Mouse (Mus musculus) frontal cortex, postnatal 25 days (tissue): Measurements from ENCODE around the gene Avil.

Experiments used
- DNase-seq, 2 experiments: peaks; one replicate each; pipeline ENCODE4 v3.0.0; 2022; ENCODE audit warnings: low spot score in 2 of 2

Avil gene

GRCm38 (mm10) chr10:127018422-127018821 is 17.9 kb downstream of the Avil start:
- DNase-seq = no peak

- peak; percentile 89 for DNase-seq
Observed at GRCm38 (mm10) chr10:127030336-127031296, 30.1 kb downstream of the Avil start, which contains the start of gene Tsfm. Gene Tsfm, minus strand, starts transcription at chr10:127030840.

GRCm38 (mm10) chr10:127033301-127033741 is 32.8 kb downstream of the Avil start:
- no peak for DNase-seq

- DNase-seq = no peak
Observed at GRCm38 (mm10) chr10:127036273-127036672, 35.8 kb downstream of the Avil start.

GRCm38 (mm10) chr10:127037641-127038040 is 37.1 kb downstream of the Avil start:
- DNase-seq = no peak

GRCm38 (mm10) chr10:127040569-127041214 is 40.2 kb downstream of the Avil start:
- DNase-seq = peak in 1 of 2 experiments; percentile 42

GRCm38 (mm10) chr10:127041274-127041766 is 40.8 kb downstream of the Avil start, which contains the start of the genes Mettl1 and Eef1akmt3:
Gene Mettl1, plus strand, starts transcription at chr10:127041414.
Gene Eef1akmt3, minus strand, starts transcription at chr10:127041513.
- no peak for DNase-seq

GRCm38 (mm10) chr10:127041774-127042338 is 41.3 kb downstream of the Avil start:
- DNase-seq = peak; percentile 85 to 86

- DNase-seq = no peak
Observed at GRCm38 (mm10) chr10:127042468-127043115, 42.1 kb downstream of the Avil start.

GRCm38 (mm10) chr10:127043187-127043586 is 42.7 kb downstream of the Avil start:
- DNase-seq = no peak

GRCm38 (mm10) chr10:127047954-127048353 is 47.4 kb downstream of the Avil start, which contains the start of gene Cyp27b1:
Gene Cyp27b1, plus strand, starts transcription at chr10:127048250.
- no peak for DNase-seq

GRCm38 (mm10) chr10:127048608-127049394 is 48.3 kb downstream of the Avil start:
- no peak for DNase-seq

GRCm38 (mm10) chr10:127049395-127050118 is 49.0 kb downstream of the Avil start:
- DNase-seq = no peak

- no peak for DNase-seq
Observed at GRCm38 (mm10) chr10:127050119-127050474, 49.6 kb downstream of the Avil start.

GRCm38 (mm10) chr10:127054646-127055045 is 54.1 kb downstream of the Avil start:
- no peak for DNase-seq

GRCm38 (mm10) chr10:127055406-127055805 is 54.9 kb downstream of the Avil start:
- no peak for DNase-seq

GRCm38 (mm10) chr10:127056490-127056889 is 56.0 kb downstream of the Avil start:
- DNase-seq = no peak

GRCm38 (mm10) chr10:127058161-127058560 is 57.7 kb downstream of the Avil start:
- DNase-seq = peak in 1 of 2 experiments; percentile 74

- DNase-seq = no peak
Observed at GRCm38 (mm10) chr10:127058708-127059107, 58.2 kb downstream of the Avil start.
